Mouse (Mus musculus): ENCODE results near the gene Mroh2a. TPM values are rescaled to one million over a fixed set of nuclear protein-coding genes. Genes with fewer than 3 reads are reported as not detected.

Mroh2a gene
- polyA plus RNA-seq, 1 experiment from 2014 or later, result 2.2 TPM

GRCm38 (mm10) chr1:88275698-88276523 is 49.1 kb downstream of the Mroh2a start:
- peak overlapping the region; percentile 45 for H3K4me3 ChIP-seq
- no peaks in the 10 kb centered on the region for H3K9me3 ChIP-seq
- H3K4me1 ChIP-seq, result peaks cover 25% of the 10 kb centered on the region
- H3K27ac ChIP-seq, result no peak overlapping the region
- H3K9ac ChIP-seq, result peak overlapping the region; percentile 54; the same call in 1 of the 2 replicates
- peak overlapping the region; percentile 54 for H3K4me2 ChIP-seq
- no peak for ATAC-seq (ENCODE audit: insufficient number of reproducible peaks, low FRiP score, low TSS enrichment, low read depth)
- no peaks in the 10 kb centered on the region for H3K27me3 ChIP-seq
- WGBS, result 64% methylated on average over 13 of the region's 13 CpGs
- H3K36me3 ChIP-seq, result peaks cover 45% of the 10 kb centered on the region

GRCm38 (mm10) chr1:88276524-88277097 is 49.8 kb downstream of the Mroh2a start:
- Histone ChIP-seq H3K9me3 (no peaks in the 10 kb centered on the region), H3K4me1 (peaks cover 25% of the 10 kb centered on the region), H3K27me3 (no peaks in the 10 kb centered on the region), H3K9ac (peak overlapping the region; percentile 54), H3K27ac (peak overlapping the region; percentile 84), H3K4me2 (peak overlapping the region; percentile 54), H3K36me3 (peaks cover 40% of the 10 kb centered on the region), H3K4me3 (peak overlapping the region; percentile 45)
- no peak for ATAC-seq (ENCODE audit: insufficient number of reproducible peaks, low FRiP score, low TSS enrichment, low read depth)
- 23% methylated on average over 10 of the region's 10 CpGs for WGBS

- peak within 1 kb of the TSS; percentile 45 for H3K4me3 ChIP-seq
- H3K27me3 ChIP-seq, result no peaks in the 10 kb centered on the region
- H3K9me3 ChIP-seq, result no peaks in the 10 kb centered on the region
- H3K27ac ChIP-seq, result peak within 1 kb of the TSS; percentile 84
- WGBS, result under 1% methylated on average over 50 of the region's 50 CpGs
- peak within 1 kb of the TSS; percentile 54 for H3K4me2 ChIP-seq
- peak within 1 kb of the TSS; percentile 54 for H3K9ac ChIP-seq
- peaks cover 35% of the 10 kb centered on the region for H3K36me3 ChIP-seq
- H3K4me1 ChIP-seq, result peaks cover 25% of the 10 kb centered on the region
- peak; percentile 93 for ATAC-seq (ENCODE audit: insufficient number of reproducible peaks, low FRiP score, low TSS enrichment, low read depth)
Measured at GRCm38 (mm10) chr1:88277098-88277817, 50.5 kb downstream of the Mroh2a start, which contains the start of the genes Hjurp and Trpm8. TSS of gene Hjurp (minus strand) at chr1:88277633. TSS of gene Trpm8 (plus strand) at chr1:88277661.

- Histone ChIP-seq H3K4me3 (peak overlapping the region; percentile 45), H3K4me1 (peaks cover 25% of the 10 kb centered on the region), H3K27ac (peak overlapping the region; percentile 84), H3K9ac (peak overlapping the region; percentile 54; the same call in 1 of the 2 replicates), H3K9me3 (no peaks in the 10 kb centered on the region), H3K4me2 (peak overlapping the region; percentile 54), H3K36me3 (peaks cover 29% of the 10 kb centered on the region), H3K27me3 (no peaks in the 10 kb centered on the region)
- no peak for ATAC-seq (ENCODE audit: insufficient number of reproducible peaks, low FRiP score, low TSS enrichment, low read depth)
- WGBS, result 64% methylated on average over 18 of the region's 18 CpGs
Measured at GRCm38 (mm10) chr1:88277818-88278511, 51.2 kb downstream of the Mroh2a start.

- ATAC-seq (ENCODE audit: insufficient number of reproducible peaks, low FRiP score, low TSS enrichment, low read depth), result no peak
- WGBS, result 66% methylated on average over 9 of the region's 9 CpGs
Measured at GRCm38 (mm10) chr1:88279111-88280005, 52.6 kb downstream of the Mroh2a start.

GRCm38 (mm10) chr1:88280006-88280690 is 53.4 kb downstream of the Mroh2a start:
- Histone ChIP-seq H3K4me3 (no peak overlapping the region), H3K27me3 (no peaks in the 10 kb centered on the region), H3K9me3 (peaks cover 5% of the 10 kb centered on the region; the same call in 1 of the 2 replicates), H3K27ac (no peak overlapping the region), H3K4me2 (no peak overlapping the region), H3K36me3 (peaks cover 9% of the 10 kb centered on the region; the same call in 1 of the 2 replicates), H3K9ac (no peak overlapping the region), H3K4me1 (peaks cover 22% of the 10 kb centered on the region)
- no peak for ATAC-seq (ENCODE audit: insufficient number of reproducible peaks, low FRiP score, low TSS enrichment, low read depth)
- WGBS, result 73% methylated on average over 15 of the region's 15 CpGs

More at GRCm38 (mm10) chr1:88279111-88280005, 52.6 kb downstream of the Mroh2a start:
- H3K4me1 ChIP-seq, result peaks cover 25% of the 10 kb centered on the region
- peaks cover 17% of the 10 kb centered on the region for H3K36me3 ChIP-seq
- H3K4me3 ChIP-seq, result no peak overlapping the region
- no peak overlapping the region for H3K9ac ChIP-seq
- H3K9me3 ChIP-seq, result no peaks in the 10 kb centered on the region
- H3K27ac ChIP-seq, result no peak overlapping the region
- H3K4me2 ChIP-seq, result no peak overlapping the region
- no peaks in the 10 kb centered on the region for H3K27me3 ChIP-seq

GRCm38 (mm10) chr1:88282301-88282700 is 55.5 kb downstream of the Mroh2a start:
- WGBS, result 61% methylated on average over 3 of the region's 3 CpGs
- no peak overlapping the region for H3K27ac ChIP-seq
- peaks cover 5% of the 10 kb centered on the region; the same call in 1 of the 2 replicates for H3K9me3 ChIP-seq
- no peaks in the 10 kb centered on the region for H3K36me3 ChIP-seq
- peaks cover 4% of the 10 kb centered on the region; the same call in 1 of the 2 replicates for H3K4me1 ChIP-seq
- H3K4me3 ChIP-seq, result no peak overlapping the region
- ATAC-seq (ENCODE audit: insufficient number of reproducible peaks, low FRiP score, low TSS enrichment, low read depth), result no peak
- H3K4me2 ChIP-seq, result no peak overlapping the region
- no peaks in the 10 kb centered on the region for H3K27me3 ChIP-seq
- no peak overlapping the region for H3K9ac ChIP-seq

- no peaks in the 10 kb centered on the region for H3K27me3 ChIP-seq
- WGBS, result 77% methylated on average over 15 of the region's 15 CpGs
- no peak overlapping the region for H3K27ac ChIP-seq
- H3K4me3 ChIP-seq, result no peak overlapping the region
- no peaks in the 10 kb centered on the region for H3K4me1 ChIP-seq
- H3K36me3 ChIP-seq, result no peaks in the 10 kb centered on the region
- ATAC-seq (ENCODE audit: insufficient number of reproducible peaks, low FRiP score, low TSS enrichment, low read depth), result no peak
- no peak overlapping the region for H3K4me2 ChIP-seq
- peaks cover 5% of the 10 kb centered on the region; the same call in 1 of the 2 replicates for H3K9me3 ChIP-seq
- no peak overlapping the region for H3K9ac ChIP-seq
Measured at GRCm38 (mm10) chr1:88283376-88284227, 56.8 kb downstream of the Mroh2a start.

- Histone ChIP-seq H3K4me1 (no peaks in the 10 kb centered on the region), H3K4me2 (no peak overlapping the region), H3K9ac (no peak overlapping the region), H3K36me3 (no peaks in the 10 kb centered on the region), H3K9me3 (peaks cover 5% of the 10 kb centered on the region; the same call in 1 of the 2 replicates), H3K4me3 (no peak overlapping the region), H3K27me3 (no peaks in the 10 kb centered on the region), H3K27ac (no peak overlapping the region)
- peak; percentile 28 for ATAC-seq (ENCODE audit: insufficient number of reproducible peaks, low FRiP score, low TSS enrichment, low read depth)
- WGBS, result 60% methylated on average over 10 of the region's 10 CpGs
Measured at GRCm38 (mm10) chr1:88284228-88284945, 57.6 kb downstream of the Mroh2a start.
